Mouse (Mus musculus) bone marrow, adult 2 months (tissue): ENCODE measurements around the gene Arfgef2.

Source experiments
- CTCF ChIP-seq: fragments of 200-500 bp; IDR thresholded peaks from 2 replicates; pipeline ENCODE4 v1.5.1; 2011; ENCODE audit warnings: low read length, control low read depth; ENCODE audit not compliant: control insufficient read depth, insufficient read depth
- POLR2A ChIP-seq: fragments of 200-500 bp; IDR thresholded peaks from 2 replicates; pipeline ENCODE4 v1.6.1; 2011; ENCODE audit warnings: low read depth, mild to moderate bottlenecking, control low read depth, low read length, borderline replicate concordance; ENCODE audit not compliant: control insufficient read depth

DNA sequence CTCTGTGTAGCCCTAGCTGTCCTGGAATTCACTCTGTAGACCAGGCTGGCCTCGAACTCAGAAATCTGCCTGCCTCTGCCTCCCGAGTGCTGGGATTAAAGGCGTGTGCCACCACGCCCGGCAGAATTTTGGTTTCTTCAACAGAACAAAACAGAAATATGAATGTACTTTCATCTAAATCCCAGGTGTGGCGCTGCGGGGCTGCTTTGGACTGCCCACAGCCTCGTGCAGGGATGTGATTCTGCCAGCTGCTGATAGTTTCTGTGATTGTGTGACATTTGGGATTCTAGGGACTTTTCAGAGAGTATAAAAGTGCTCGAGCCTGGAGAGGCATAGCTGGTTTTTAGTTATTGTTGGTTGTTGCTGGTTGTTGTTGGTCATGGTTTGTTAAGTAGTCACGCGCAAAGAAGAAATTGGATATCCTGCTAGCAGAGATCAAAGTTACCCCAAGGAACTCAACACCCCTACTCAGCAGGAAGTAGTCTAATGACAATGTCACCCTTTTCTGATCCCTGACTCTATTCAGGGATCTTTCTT lies 30.0 kb upstream of the Arfgef2 start:
- TF ChIP-seq POLR2A (no peak), CTCF (no peak)
